Mouse (Mus musculus): ENCODE measurements around the gene Snx1. TPM values are rescaled to one million over a fixed set of nuclear protein-coding genes. Genes with fewer than 3 reads are reported as not detected.
A peak's percentile ranks its signal among the peaks of the same experiment; 100 is the strongest.

Snx1 gene
- total RNA-seq (2012; rRNA removed) (86.4 and 91.4 TPM in 2 replicates), total RNA-seq (2014; rRNA removed) (170 and 186 TPM in 2 replicates), polyA plus RNA-seq (2012; ENCODE audit: insufficient read length, low read depth) (110 and 114 TPM in 2 replicates)

- Histone ChIP-seq H3K27me3 (replicated peaks) (no peaks in the 10 kb centered on the region), H3K4me1 (ENCODE audit: control insufficient read depth in 1 of 2, insufficient read depth in 2 of 2) (peaks cover 12 to 51% of the 10 kb centered on the region in 2 experiments), H3K36me3 (replicated peaks in 1 of 2; ENCODE audit: control insufficient read depth in 1 of 2, insufficient read depth in 1 of 2, low read length in 1 of 2) (peaks cover 8 to 26% of the 10 kb centered on the region in 2 experiments), H3K9ac (ENCODE audit: insufficient read depth, low read depth) (peak within 1 kb of the TSS; percentile 96), H3K4me3 (replicated peaks in 1 of 3; ENCODE audit: low read depth in 2 of 3, low read length in 2 of 3, poor library complexity in 1 of 3) (peak within 1 kb of the TSS; percentile 72 to 91 (median 85)), H3K79me2 (replicated peaks; ENCODE audit: control insufficient read depth, extremely low read depth, insufficient read depth, poor library complexity, severe bottlenecking) (peaks cover 58% of the 10 kb centered on the region), H3K4me2 (ENCODE audit: insufficient read depth, low read depth, poor library complexity, severe bottlenecking) (peak within 1 kb of the TSS; percentile 99), H3K27ac (ENCODE audit: insufficient read depth, low read depth) (peak within 1 kb of the TSS; percentile 93), H3K9me3 (replicated peaks; ENCODE audit: low read length) (no peaks in the 10 kb centered on the region)
- in situ Hi-C loops (cut with MboI; ENCODE audit: low pct_ligation_motif_present, low pct_unique_long_range_greater_than_20kb, low sequenced_read_pairs), result loop anchor here (25.0 kb wide), 2 partner anchors 386 to 661 kb away; partner anchors contain the start of genes Aph1b, Fbxl22 and Gm10647
- dilution Hi-C loops (cut with MboI; ENCODE audit: extremely low pct_ligation_motif_present, extremely low pct_unique_long_range_greater_than_20kb, low sequenced_read_pairs), result no loop called here
- DNase-seq (ENCODE audit: extremely low read depth), result peak; percentile 99
- TF ChIP-seq POLR2A (IDR thresholded peaks at IDR 0.05; ENCODE audit: low read depth, low read length), result peak; percentile 86
- peak; percentile 97 for TF ChIP-seq MAX (IDR thresholded peaks at IDR 0.05; ENCODE audit: low read length)
- TF ChIP-seq CHD1 (IDR thresholded peaks at IDR 0.05; ENCODE audit: low read depth, low read length), result no peak
- TF ChIP-seq MYC (IDR thresholded peaks at IDR 0.05; ENCODE audit: low read depth, low read length), result peak; percentile 90
- no peak for TF ChIP-seq RAD21 (IDR thresholded peaks at IDR 0.05; ENCODE audit: low read depth, low read length)
- TF ChIP-seq CHD2 (IDR thresholded peaks at IDR 0.05; ENCODE audit: low read length), result no peak
- TF ChIP-seq MEF2A (IDR thresholded peaks at IDR 0.05; ENCODE audit: borderline replicate concordance, low read depth, low read length), result peak; percentile 47; the same call in 1 of the 2 replicates
- TF ChIP-seq EP300 (IDR thresholded peaks at IDR 0.05; ENCODE audit: low read length), result no peak
- 0 out of 2 replicates have a peak, but pooled peaks have one; percentile 3 for TF ChIP-seq JUND (conservative IDR thresholded peaks at IDR 0.05; ENCODE audit: low read depth, low read length)
- no peak for TF ChIP-seq USF1 (IDR thresholded peaks at IDR 0.05; ENCODE audit: low read depth, low read length)
- peak; percentile 94 for TF ChIP-seq ELF1 (IDR thresholded peaks at IDR 0.05; ENCODE audit: low read depth, low read length)
- peak; percentile 43; the same call in 1 of the 2 replicates for TF ChIP-seq TCF12 (IDR thresholded peaks at IDR 0.05; ENCODE audit: low read depth, low read length)
- no peak for TF ChIP-seq ZMIZ1 (IDR thresholded peaks at IDR 0.05; ENCODE audit: low read depth, low read length)
- TF ChIP-seq ZC3H11A (IDR thresholded peaks at IDR 0.05; ENCODE audit: low read depth, low read length), result no peak
- peak; percentile 37; the same call in 1 of the 2 replicates for TF ChIP-seq NRF1 (IDR thresholded peaks at IDR 0.05; ENCODE audit: low read depth, low read length)
- no peak for TF ChIP-seq CTCF (conservative IDR thresholded peaks at IDR 0.05 in 1 of 2, IDR thresholded peaks at IDR 0.05 in 1 of 2; ENCODE audit: low read depth in 2 of 2, low read length in 2 of 2)
- TF ChIP-seq ZKSCAN1 (IDR thresholded peaks at IDR 0.05; ENCODE audit: borderline replicate concordance, low read depth, low read length), result no peak
- TF ChIP-seq BHLHE40 (IDR thresholded peaks at IDR 0.05; ENCODE audit: low read depth, low read length), result peak; percentile 67
- TF ChIP-seq KAT2A (IDR thresholded peaks at IDR 0.05; ENCODE audit: insufficient replicate concordance, low read length), result peak; percentile 98; the same call in 1 of the 2 replicates
- no peak for TF ChIP-seq PAX5 (IDR thresholded peaks at IDR 0.05; ENCODE audit: low read length)
- peak; percentile 73; the same call in 1 of the 2 replicates for TF ChIP-seq GABPA (IDR thresholded peaks at IDR 0.05; ENCODE audit: insufficient replicate concordance, low read depth, low read length)
- no peak for TF ChIP-seq POLR2AphosphoS2 (IDR thresholded peaks at IDR 0.05; ENCODE audit: low read depth, low read length)
- no peak for TF ChIP-seq UBTF (IDR thresholded peaks at IDR 0.05; ENCODE audit: low read depth, low read length)
- TF ChIP-seq ZNF384 (IDR thresholded peaks at IDR 0.05; ENCODE audit: low read depth, low read length), result no peak
- TF ChIP-seq ETS1 (conservative IDR thresholded peaks at IDR 0.05; ENCODE audit: low read depth, low read length), result no peak
- peak; percentile 87 for TF ChIP-seq MXI1 (IDR thresholded peaks at IDR 0.05; ENCODE audit: low read depth, low read length)
- peak; percentile 29; the same call in 1 of the 2 replicates for TF ChIP-seq IRF4 (IDR thresholded peaks at IDR 0.05; ENCODE audit: low read depth, low read length)
- peak; percentile 77 for TF ChIP-seq SIN3A (IDR thresholded peaks at IDR 0.05; ENCODE audit: low read length)
- no peak for TF ChIP-seq USF2 (conservative IDR thresholded peaks at IDR 0.05; ENCODE audit: low read depth, low read length)
- TF ChIP-seq NELFE (IDR thresholded peaks at IDR 0.05; ENCODE audit: low read depth, low read length), result peak; percentile 17
- TF ChIP-seq E2F4 (IDR thresholded peaks at IDR 0.05; ENCODE audit: insufficient replicate concordance, low read depth, low read length), result no peak
- peak; percentile 94 for TF ChIP-seq HCFC1 (IDR thresholded peaks at IDR 0.05; ENCODE audit: low read depth, low read length)
- TF ChIP-seq SMC3 (IDR thresholded peaks at IDR 0.05; ENCODE audit: low read depth, low read length), result no peak
- peak; percentile 83 for TF ChIP-seq TBP (conservative IDR thresholded peaks at IDR 0.05; ENCODE audit: low read depth, low read length)
- TF ChIP-seq MAZ (IDR thresholded peaks at IDR 0.05; ENCODE audit: low read depth, low read length), result 0 out of 2 replicates have a peak, but pooled peaks have one; percentile 10
- no peak for TF ChIP-seq MAFK (IDR thresholded peaks at IDR 0.05; ENCODE audit: insufficient replicate concordance, low read length)
- TF ChIP-seq RCOR1 (conservative IDR thresholded peaks at IDR 0.05; ENCODE audit: low read depth, low read length), result no peak
- TF ChIP-seq JUN (IDR thresholded peaks at IDR 0.05; ENCODE audit: insufficient read depth, low read depth, low read length), result no peak
Measured at GRCm38 (mm10) chr9:66126456-66127192, at the start of gene Snx1, which contains the start of gene Ciao2a. Gene Snx1, minus strand, starts transcription at chr9:66126587. Gene Ciao2a, plus strand, starts transcription at chr9:66126611.

Data from CH12.LX (cell line).